Mouse (Mus musculus) bone marrow macrophage, adult 2 months (primary cell): ENCODE data around the gene Kmt5c.

Source experiments
- CTCF ChIP-seq: IDR thresholded peaks from 2 replicates; pipeline ENCODE4 v1.5.1; 2012; ENCODE audit warnings: low read depth, mild to moderate bottlenecking, low read length, moderate library complexity
- POLR2A ChIP-seq: IDR thresholded peaks from 2 replicates; pipeline ENCODE4 v1.6.1; 2012; ENCODE audit warnings: mild to moderate bottlenecking, low read depth, low read length, borderline replicate concordance

- no peak for TF ChIP-seq CTCF
- no peak for TF ChIP-seq POLR2A
Measured at GRCm38 (mm10) chr7:4795767-4796433, 56.0 kb downstream of the Kmt5c start.
